Mouse (Mus musculus) embryo, embryonic 9.5 days (tissue): ENCODE data around the gene Emx2.

Experiments
- DNase-seq: peaks from one replicate; pipeline ENCODE4 v3.0.0-alpha.2; 2017; ENCODE audit errors: extremely low spot score

Gene Emx2

DNA sequence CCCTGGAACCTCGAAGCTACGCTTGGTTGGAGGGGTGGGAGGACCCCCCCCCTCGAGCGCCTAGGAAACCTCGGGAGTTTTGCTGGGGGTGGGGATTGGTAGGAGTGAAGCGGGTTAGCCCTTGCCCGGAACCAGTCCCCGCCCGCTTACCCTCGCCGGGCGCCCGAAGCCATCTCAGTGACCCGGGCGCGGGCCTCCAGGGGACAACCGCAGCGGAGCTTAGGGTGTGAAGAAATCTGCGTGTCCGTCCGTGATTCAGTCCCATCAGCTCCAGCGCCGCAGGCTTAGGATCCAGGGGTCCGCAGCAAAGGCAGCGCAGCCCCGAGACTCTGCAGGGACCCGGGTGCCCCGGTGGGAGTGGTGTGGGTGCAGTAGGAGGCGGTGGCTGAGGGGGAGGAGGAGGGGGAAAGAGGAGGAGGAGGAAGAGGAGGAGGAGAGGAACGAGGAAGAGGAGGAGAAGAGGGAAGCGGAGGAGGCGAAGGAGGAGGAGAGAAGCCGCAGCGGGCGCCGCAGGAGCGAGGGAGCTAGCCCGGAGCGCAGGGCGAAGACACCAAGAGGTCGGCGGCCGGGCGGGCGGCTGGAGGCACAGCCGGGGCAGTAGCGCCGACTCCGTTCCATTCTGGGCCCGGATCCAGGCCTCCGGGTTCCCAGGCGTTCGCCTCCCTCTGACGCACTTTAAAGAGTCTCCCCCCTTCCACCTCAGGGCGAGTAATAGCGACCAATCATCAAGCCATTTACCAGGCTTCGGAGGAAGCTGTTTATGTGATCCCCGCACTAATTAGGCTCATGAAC, at the start of gene Emx2:
Gene Emx2, plus strand, starts transcription at position 422 of the 792 bp plus-strand sequence.
- DNase-seq, result peak; percentile 89

DNA sequence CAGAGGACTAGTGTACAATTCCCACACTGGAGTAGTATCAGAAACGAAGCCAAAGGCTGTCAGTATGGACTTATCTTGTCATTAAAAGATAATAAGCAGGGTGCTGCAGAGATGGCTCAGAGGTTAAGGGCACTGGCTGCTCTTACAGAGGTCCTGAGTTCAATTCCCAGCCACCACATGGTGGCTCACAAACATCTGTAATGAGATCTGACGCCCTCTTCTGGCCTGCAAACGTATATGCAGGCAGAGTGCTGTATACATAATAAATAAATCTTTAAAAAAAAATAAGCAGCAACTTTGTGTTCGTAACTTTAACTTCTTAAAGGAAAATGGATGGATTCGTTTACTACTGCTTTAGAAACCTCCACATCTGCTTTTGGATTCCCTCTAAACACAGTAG, 44.0 kb upstream of the Emx2 start:
- DNase-seq, result no peak

DNA sequence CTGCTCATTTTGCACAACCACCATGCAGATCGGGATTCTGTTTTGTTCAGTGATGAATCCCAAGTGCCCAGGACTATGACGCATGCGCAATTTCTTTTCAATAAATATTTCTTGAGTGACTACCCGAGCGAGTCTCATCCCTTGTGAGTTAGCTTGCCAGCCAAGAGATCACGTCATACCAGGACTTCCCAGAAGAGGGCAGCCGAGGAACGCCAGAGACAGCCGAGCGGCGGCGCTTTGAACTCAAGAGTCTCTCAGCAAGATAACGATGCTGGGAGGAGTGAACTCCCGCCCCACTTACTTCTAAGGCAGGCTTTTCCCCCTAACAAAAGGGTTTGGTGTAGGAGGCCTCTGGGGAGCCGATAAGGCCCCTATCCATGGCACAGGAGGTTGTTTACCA, 40.1 kb upstream of the Emx2 start:
- DNase-seq, result peak; percentile 92

DNA sequence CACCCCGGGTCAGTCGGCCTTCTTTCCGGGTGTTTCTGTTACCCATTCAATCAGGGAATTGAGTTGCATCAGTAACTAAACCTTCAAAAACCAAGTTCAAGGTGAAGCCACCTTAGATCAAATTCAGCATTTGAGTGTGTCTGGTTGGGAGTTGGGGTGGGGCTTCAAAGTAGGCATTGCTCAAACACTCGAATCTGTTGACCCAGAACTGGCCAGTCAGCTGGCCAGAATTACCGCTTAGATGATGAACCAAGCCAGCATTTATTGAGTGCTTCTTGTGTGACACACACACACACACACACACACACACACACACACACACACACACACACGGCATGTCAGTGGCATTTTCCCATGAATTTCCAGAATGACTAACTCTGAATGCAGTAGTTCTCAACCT, 39.5 kb upstream of the Emx2 start:
- DNase-seq, result no peak

DNA sequence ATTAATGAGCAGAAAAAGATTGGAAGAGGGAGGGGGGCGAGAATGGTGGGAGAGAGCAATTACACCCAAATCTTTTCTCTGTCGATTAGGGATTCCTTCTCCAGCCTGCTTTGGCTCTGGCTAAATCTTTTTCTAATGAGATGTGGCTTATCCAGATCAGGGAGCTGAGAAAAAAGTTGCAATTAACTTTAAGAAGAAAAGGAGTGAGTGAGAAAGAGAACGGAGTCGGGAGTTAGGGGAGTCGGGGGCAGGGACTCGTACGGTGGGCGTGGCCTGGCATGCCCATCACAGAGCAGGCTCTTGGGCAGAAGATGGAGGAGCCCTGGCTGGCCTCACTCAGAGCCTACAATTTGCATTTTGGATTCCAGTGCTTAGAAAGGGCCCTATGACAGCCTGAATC, 35.8 kb upstream of the Emx2 start:
- DNase-seq, result peak; percentile 42

DNA sequence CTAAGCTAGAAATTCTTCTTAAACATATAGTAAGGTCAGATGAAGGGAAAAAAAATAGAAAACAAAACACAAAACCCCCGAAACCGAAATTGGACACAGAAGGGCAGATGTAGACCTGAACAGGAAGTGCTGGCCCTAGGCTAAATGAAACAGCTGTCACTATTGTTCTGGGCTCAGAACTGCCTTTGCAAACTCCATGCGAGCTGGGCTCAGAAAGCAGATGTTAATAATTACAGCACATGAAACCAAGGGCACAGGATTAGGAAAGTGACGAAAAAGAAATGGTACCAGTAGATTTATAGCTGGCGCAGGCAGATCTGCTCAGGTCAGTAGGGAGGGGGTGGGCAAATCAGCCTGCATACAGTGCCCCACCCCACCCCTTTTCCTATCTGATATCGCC, 34.5 kb upstream of the Emx2 start:
- peak; percentile 29 for DNase-seq

DNA sequence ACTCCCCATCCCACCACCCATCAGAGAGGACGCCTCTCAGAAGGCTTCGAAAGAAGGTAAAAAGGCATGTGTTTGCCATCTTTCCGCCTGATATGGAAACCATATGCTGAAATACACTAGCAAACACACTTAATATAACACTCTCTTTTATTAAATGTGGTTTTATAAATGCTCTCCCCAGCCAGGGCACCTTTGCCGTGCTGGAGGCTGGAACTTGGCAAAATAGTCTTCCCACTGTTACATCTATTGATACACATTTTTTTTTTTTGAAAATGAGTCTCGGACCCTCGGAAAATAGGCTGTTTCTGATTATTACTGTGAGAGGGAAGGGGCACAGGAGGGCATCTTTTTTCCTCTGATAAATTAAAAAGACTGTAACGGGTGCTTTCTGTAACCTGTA, 33.2 kb upstream of the Emx2 start:
- DNase-seq, result no peak

DNA sequence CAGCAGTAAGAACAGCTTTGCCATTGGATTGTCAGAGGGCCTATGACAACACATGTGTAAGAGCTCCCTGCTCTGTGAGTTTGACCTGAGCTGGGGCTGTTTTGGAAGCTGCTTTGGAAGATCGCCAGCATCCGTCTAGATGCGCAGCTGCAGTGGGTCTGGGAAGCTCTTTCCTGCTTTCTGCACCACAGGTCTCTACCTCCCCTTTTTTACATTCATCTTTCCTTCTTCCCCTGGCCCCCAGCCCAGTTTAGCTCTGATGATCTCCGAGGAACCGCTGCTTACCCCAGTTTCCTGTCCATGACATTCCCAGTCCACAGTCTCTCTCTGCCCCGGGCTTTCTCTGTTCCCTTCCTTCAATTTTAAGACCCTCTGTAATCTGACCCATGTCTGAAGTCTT, 25.9 kb upstream of the Emx2 start:
- no peak for DNase-seq

DNA sequence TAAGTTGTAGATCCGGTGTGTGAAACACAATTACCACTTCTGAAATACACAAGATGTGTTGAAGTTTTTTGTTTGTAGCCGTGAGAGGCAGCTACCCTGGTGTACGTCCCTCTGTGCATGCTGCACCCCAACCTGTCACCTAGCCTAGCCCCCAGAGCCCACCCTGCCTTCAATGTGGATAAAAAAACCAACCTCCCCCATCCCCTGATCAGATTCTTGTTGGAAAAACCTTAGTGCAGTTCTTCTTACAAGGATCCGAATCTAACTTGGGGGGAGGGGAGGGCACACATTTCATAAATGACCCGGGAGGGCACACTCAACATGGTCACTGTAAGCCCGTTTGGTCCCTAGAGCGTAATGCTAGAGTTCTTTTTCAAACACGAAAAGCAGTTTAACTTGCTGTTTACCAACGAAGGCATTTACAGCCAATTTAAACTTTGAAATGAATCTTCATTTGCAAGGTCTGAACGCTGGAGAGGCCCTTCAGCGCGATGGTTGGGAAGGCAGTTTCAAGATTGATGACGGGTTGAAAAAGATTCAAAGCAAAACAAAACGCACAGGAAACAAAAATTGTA, 7.5 kb upstream of the Emx2 start:
- DNase-seq, result peak; percentile 35

DNA sequence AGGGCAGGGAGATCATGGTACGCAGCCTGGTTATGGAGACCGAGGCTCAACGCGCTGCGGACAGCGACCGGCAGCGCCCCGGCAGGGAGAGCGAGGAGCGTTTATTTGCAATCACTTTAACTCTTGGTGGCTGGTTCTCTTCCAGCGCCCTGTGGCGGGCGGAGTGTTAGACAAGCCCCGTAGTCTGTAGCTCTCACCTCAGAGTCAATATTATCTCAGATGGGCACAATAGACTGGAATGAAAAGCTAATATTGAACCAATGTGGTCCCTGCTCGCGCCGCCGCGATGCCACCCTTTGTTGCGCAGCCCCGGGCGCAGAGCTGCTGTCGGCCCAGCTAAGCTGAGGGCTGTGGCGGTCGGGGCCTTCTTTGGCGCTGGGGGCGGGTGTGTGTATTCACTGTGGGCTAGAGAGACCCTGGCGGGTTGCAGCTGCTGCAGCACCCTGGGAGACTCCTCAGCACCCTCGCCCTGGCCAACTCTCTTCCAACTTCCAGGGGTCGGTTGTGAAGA, 6.7 kb upstream of the Emx2 start:
- DNase-seq, result peak; percentile 71

DNA sequence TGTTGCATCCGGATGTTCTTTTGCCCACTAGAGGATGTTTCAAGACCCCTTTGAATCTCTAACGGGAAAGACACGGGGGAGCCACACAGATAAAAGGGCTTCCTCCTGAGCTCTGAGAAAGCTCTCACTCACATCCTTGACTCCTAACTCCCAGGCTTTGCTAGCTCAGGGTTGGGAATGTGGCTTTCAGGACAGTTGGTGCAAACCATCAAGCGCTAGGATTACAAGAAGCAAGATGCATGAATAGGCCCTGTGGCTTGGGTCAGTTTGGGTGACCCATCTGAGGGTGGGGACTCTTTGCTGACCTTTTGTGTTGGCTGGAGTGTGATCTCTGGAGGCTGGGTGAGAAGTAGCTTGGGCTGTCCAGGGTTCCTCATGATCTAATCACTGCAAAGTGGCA, 5.9 kb upstream of the Emx2 start:
- no peak for DNase-seq

DNA sequence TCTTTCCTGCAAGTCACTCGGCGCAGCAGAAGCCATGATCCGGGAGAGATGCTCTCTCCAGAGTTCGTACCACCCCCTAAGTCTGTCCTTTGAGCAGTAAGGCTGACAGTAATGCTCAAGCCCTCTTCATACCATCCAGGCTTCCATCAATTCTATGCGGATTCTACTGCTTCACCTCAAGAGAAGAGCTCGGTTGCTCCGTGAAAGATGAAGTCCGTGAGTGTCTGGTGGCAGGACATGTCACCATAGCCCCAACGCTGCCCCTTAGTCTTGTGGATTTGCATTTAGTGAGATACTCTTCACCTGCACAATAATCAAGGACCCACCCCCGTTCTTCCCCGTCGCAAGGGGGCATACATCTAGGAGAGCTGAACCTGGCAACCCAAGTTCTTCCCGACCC, 4.6 kb upstream of the Emx2 start:
- peak; percentile 10 for DNase-seq

DNA sequence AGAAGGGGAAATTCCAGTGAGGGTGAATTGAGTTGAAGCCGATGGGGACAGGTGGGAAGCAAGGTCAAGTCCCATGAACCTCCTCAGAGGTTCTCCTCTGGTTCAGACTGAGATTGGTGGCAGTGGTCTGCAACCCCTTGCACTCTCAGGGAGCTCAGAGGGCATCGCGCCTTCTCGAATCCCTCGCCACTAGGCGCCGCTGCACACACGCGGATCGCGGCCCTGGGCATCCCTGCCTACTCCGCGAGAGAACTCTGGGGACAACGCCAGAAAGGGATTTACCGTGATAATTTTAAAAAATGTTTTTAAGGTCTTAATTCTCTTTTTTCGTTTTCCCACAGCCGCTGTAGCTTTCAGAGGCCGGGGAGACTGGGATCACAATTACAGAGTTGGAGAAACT, 4.0 kb upstream of the Emx2 start:
- peak; percentile 84 for DNase-seq

DNA sequence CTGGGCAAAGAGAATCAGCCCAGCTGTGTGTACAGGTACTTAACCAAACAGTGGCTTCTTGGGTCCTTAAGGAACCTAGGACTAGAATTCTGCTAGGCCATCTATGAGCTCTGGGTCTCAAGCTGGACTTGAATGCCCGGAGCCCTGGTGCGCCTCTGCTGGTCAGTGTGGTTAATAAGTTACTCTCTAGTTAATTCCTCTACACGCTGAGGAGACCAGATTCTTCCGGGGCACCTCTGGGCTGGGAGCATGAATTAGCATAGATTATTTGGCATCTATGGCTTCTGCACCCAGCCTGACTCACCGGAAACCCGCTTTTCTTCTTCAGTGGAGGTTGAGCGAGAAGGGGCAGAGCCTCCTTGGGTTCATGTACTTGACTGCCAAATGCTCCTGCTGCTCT, 2.5 kb upstream of the Emx2 start:
- peak; percentile 29 for DNase-seq

DNA sequence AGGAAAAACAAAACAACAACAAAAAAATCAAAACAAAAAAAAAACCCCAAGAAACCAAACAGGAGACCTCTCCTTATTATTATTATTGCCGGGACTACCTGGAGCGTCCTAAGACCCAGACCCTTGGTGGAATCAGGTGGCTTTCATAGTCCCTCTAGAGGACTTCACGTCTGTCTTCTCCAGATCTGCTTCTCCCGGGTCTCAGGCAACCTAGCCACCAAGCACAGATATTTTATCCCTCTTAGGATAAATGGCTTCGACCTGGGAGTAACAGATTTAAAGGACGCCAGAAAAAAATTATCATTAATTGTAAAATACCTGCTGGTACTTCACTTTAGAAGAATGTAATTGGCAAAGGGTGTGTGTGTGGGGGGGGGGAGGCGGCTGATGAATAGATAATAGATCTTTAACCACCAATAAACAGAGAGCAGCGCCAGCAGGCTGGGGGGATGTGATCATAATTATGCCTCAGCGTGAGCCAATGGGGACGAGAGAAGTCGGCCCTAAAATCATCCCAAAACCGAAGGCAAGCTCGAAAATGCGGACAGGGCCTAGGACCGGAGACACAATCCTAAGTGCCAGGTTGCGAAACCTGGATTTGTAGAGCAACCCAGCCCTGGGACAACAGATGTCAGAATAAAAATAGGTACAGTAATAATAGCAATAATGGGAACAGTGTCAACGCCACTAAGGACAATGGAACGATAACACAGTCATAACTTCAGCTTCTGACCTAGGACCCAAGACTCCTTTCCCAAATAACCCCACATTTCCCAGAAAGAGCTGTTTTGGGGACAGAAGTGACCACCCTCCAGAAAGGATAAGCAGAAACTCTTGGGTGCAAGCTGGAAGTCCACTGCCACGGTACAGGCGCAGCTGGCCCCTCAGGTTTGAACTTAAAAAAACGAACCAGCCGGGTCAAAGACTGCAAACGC, 894 bp upstream of the Emx2 start:
- peak; percentile 58 for DNase-seq

DNA sequence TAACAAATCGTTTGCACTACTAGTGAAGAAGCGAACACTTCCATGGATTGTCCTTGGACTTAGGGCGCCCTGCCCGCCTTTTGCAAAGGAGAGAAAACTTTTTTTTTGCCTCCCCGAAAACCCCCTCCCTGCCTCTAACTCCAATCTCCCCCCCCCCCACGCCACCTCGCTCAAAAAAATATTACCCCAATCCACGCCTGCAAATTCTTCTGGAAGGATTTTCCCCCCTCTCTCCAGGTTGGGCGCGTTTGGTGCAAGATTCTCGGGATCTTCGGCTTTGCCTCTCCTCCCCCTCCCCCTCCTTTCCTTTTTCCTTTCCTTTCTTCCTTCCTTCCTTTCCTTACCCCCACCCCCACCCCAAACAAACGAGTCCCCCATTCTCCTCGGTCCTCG, 567 bp downstream of the Emx2 start:
- no peak for DNase-seq

DNA sequence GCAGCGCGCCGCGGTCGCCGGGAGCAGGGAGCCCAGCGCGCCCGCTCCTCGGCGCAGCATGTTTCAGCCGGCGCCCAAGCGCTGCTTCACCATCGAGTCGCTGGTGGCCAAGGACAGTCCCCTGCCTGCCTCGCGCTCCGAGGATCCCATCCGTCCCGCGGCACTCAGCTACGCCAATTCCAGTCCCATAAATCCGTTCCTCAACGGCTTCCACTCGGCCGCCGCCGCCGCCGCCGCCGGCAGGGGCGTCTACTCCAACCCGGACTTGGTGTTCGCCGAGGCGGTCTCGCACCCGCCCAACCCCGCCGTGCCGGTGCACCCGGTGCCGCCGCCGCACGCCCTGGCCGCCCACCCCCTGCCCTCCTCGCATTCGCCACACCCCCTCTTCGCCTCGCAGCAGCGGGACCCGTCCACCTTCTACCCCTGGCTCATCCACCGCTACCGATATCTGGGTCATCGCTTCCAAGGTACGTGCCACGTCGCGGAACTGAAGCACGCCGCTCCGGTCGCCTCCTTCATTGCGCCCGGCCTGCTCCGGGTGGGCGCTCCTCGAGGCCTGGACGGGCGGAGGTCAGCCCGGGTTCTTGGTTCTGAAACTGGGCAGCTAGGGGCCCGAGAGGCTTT, 1.1 kb downstream of the Emx2 start:
- DNase-seq, result peak; percentile 74

DNA sequence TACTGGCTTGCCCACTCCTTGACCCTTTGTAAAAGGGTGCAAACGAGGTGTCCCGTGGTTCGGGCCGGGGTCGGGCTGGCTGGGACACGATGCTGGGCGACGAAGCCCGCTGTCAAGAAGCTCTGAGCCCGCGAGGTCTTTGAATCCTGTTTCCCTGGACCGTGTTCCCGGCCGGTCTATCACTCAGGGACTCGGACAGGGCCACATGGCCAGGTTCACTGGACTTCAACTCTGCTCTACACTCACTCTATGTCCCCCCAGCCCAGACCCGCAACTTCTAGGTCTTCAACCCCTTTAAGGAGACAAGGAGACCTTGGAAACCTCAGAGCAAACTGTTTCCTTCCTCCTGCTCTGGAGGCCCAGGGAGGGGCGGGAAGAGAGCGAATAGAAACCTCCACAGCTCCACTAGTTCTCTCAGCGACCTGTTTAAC, 1.7 kb downstream of the Emx2 start:
- no peak for DNase-seq

DNA sequence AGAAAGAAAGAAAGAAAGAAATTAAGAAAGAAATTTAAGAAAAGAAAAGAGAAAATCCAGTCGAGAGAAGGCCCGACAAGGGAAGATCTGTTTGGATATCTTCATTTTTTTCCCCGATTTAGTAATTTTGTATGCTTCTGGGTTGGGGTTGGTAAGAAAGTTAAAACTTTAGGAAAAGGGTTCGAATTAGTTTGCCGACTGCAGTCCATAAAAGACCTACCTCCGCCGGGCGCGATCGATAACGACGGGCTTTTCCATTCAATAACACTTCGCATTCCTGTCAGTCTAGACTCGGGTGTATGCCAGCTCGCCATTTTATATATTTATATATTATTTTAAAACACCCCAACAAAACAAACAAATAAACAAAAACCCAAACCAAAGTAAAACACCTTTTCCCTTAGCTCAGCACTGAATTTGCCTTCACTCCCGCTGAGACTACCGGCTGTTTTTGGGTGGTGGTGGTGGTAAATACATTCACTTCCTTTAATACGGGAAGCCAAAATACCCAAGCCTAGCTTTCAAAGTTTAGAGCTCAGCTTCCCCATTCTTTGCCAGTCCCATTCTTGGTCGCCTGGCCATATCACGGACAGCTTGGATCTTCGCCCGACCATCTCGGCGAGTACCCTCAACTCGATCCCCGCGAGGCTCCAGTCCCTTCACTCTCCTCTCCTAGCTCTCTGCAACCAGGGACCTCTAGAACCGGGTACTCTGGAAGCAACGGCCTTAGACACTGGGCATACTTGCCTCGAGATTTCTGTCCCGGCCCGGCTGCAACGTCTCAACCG, 2.4 kb downstream of the Emx2 start:
- DNase-seq, result peak; percentile 54

DNA sequence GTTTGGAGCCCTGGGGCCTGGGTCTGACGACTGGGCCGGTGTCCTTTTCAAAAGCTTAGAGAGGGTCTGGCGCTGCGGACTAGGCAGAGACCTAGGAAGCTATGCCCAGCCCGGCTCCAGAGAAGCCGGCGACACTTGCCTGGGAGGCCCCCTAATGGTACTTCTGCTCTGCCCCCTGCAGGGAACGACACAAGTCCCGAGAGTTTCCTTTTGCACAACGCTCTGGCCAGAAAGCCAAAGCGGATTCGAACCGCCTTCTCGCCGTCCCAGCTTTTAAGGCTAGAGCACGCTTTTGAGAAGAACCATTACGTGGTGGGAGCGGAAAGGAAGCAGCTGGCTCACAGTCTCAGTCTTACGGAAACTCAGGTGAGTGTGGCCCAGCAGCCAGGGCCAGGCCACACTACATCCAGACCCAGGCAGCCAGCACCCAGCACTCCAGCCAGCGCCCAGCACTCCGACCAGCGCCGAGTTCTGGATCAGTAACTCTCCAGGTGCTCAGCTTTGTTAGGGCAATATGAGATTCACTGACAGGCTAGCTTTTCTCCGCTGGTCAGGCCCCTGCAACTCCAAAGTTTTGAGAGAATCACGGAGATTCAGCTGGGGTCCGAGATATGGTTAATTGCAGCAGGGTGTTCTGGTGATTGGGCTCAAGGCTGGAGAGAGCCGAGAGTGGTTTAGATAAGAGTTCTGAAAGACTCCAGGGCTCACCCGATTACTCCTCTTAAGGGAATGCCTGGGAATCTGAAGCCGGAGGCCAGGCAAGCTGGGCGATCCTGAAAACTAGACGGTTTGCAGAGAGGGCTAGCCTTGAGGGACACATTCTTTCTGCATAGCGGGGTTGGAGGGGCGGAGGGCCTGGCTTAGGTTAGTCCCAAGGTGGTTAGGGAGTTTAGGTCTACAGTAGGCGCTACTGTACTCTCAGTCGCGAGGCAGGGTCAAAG, 3.6 kb downstream of the Emx2 start:
- DNase-seq, result peak; percentile 57
